Mouse (Mus musculus) heart, adult 9 months (tissue): Measurements from ENCODE around the gene Dhx32.

Experiments
- DNase-seq, 2 experiments: peaks; one replicate each; pipeline ENCODE4 v3.0.0; 2022; ENCODE audit warnings: low spot score in 2 of 2

The Dhx32 gene

GRCm38 (mm10) chr7:133782717-133783435, at the start of gene Dhx32:
Gene Dhx32 (minus strand): TSS chr7:133782726.
- peak; percentile 47 to 68 for DNase-seq

- no peak for DNase-seq
Observed at GRCm38 (mm10) chr7:133829579-133829978, 47.1 kb upstream of the Dhx32 start.

- DNase-seq: no peak
Observed at GRCm38 (mm10) chr7:133828514-133828913, 46.0 kb upstream of the Dhx32 start.

- no peak for DNase-seq
Observed at GRCm38 (mm10) chr7:133824579-133824978, 42.1 kb upstream of the Dhx32 start.

- no peak for DNase-seq
Observed at GRCm38 (mm10) chr7:133823751-133824150, 41.2 kb upstream of the Dhx32 start.

GRCm38 (mm10) chr7:133813331-133813730, 30.8 kb upstream of the Dhx32 start:
- no peak for DNase-seq

DNA sequence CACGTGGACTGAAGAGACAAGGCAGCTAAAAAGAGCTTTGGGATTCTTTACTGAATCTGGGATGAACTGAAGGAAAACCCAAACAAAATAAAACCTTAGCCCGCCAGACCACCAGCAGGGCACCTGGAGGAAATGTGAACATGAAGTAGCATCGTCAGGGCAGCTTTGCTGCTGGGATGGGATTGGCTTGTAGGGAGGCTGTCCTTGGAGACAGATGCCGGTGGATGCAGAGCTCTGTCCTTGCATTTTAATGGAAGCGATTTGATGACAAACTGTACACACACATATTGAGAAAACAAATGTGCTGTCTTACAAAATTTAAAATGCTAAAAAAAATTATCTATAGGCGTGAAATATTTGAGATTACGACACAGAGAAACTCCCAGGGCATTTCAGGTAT, 30.4 kb upstream of the Dhx32 start:
- no peak for DNase-seq

DNA sequence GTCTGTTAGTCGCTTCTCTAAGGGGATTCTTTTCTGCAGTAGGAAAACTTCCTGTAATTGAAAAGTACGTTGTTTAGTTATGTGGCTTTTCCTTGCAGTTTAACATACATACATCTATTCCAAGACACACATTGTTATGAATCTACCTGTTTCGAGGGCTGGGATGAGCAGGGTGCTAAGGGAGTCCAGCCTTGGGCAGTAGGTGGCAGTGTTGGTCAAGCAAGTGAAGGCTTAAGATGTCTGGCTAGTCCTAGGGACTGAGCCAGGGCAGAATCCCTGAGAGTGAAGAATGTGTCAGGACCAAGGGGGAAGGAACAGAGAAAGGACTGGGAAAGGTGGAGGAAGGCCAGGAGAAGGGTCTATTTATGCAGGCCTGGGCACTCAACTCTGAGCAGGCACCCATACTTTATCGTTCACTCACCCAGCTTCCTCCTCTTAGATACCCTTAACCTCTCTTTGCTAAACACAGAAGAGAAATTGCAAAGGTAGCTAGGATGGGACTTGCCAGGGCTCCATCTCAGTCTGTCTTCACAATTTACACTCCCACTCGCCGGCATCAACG, 23.2 kb upstream of the Dhx32 start:
- peak in 1 of 2 experiments; percentile 25 for DNase-seq

GRCm38 (mm10) chr7:133801823-133802222, 19.3 kb upstream of the Dhx32 start:
- no peak for DNase-seq

- DNase-seq: no peak
Observed at GRCm38 (mm10) chr7:133799928-133800327, 17.4 kb upstream of the Dhx32 start.

DNA sequence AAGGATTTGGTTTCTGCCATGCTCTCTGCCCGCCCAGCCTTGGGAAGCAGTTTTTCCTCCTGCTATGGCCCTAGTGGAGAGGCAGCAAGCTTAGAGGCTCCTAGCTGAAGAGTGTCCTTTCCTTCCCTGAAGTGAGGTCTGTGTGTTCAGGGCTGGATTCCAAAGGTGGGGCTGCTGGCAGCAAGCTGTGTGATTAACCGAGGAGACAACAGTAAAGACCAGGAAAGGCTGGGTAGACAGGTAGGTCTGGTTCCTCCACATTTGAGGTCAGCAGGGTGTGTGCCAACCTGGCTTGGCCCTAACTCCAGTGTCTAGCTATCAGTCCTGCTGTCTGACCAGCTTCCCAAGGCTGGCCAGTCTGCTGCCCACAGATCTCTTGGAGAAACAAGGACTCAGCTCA, 12.2 kb upstream of the Dhx32 start:
- no peak for DNase-seq

GRCm38 (mm10) chr7:133793248-133794131, 11.0 kb upstream of the Dhx32 start:
- DNase-seq: peak; percentile 51 to 58

- DNase-seq: no peak
Observed at GRCm38 (mm10) chr7:133792771-133793170, 10.2 kb upstream of the Dhx32 start.

DNA sequence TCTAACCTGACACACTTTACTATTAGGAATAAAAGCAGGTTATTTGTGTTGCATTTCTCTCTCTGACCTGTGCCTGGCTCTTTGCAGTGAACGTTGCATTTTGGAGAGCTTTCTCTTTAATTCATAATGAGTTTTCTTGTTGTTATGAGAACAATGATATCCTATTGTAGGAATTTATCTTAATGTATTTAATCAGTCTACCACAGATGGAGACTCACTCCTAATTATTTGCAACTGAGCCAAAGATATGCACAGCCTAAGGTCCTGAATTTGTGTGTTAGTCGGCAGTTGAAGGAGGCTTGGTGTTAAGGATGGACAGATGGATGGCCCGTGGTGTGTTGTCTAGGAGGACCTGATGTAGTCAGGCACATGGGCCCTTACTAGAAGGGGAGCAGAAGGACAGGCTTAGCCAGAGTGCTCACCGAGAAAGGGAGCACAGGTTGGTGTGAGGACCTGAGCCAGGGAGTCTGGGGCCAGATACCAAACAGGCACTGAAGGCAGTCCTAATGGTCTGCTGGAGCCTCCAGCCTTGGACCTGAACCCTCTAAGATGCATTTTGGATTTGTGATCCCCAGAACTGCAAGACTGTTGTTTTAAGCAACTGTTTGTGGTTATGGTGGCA, 8.2 kb upstream of the Dhx32 start:
- no peak for DNase-seq

GRCm38 (mm10) chr7:133790171-133790570, 7.6 kb upstream of the Dhx32 start:
- DNase-seq: no peak

DNA sequence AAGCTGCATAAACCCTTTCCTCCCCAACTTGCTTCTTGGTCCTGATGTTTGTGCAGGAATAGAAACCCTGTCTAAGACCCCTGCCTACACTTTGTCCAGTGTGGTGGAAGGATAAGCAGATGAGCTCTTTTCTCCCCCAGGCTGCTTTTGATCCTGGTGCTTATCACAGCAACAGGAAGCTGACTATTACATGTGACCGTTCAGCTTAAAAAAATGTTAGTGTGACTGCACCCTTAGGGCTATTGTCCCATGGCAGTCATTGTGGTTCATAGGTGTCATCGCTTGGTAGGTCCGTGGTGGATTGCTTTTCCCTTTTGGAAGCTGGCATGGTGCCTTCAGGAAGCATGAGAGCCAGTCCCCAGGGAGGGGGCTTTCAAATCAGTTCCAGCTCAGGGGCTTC, 5.6 kb upstream of the Dhx32 start:
- no peak for DNase-seq

- DNase-seq: no peak
Observed at GRCm38 (mm10) chr7:133787571-133787970, 5.0 kb upstream of the Dhx32 start.

- DNase-seq: no peak
Observed at GRCm38 (mm10) chr7:133781991-133782390, 535 bp downstream of the Dhx32 start.

DNA sequence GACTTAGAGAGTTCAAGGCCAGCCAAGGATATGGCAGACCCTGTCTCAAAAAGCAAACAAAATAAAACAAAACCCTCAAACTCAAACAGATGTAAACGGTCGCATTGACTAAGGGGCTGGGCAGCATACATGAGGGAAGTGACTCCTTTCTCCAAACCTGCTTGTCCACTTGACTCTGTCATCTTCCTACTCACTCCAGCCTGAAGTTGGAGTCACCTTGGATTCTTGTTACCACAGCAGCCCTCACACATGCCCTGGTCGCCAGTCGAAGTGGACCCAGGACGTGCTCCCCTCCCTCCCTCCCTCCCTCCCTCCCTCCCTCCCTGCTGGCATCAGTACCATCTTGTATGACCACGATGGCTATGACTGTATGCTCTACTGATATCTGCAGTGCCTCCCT, 943 bp downstream of the Dhx32 start:
- no peak for DNase-seq

DNA sequence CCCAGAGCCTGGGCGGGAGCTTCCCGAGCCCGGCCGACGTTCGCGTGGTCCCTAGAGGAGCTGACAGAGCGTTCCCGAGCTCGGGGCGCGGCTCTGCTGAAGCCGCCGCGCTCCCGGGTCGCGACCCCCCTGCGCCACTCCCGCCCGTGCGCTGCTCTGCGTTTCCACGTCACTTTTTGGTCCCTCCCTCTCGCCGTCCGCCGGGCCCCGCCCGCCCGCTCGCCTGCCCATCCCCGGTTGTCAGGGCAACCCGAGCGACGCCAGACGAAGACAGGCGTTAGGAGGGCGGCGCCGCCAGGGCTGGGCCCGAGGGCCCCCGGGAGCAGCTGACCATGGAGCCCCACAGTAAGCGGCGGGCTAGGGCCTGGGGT, 5.9 kb downstream of the Dhx32 start, which contains the start of gene Fank1:
TSS of gene Fank1 (plus strand) at position 236 of the 371 bp plus-strand sequence.
- peak; percentile 84 to 86 for DNase-seq

- peak; percentile 29 to 40 for DNase-seq
Observed at GRCm38 (mm10) chr7:133775796-133776625, 6.5 kb downstream of the Dhx32 start.
